Mouse (Mus musculus) bone marrow macrophage, adult 2 months (primary cell): ENCODE measurements at regions not wholly inside any gene's neighbourhood (a gene's known extent, or its start where the extent isn't known, plus 50 kb on each side); places are given as distances from the start of the nearest gene placed in this dataset.

Source experiments
- CTCF ChIP-seq: IDR thresholded peaks from 2 replicates; pipeline ENCODE4 v1.5.1; 2012; ENCODE audit warnings: low read depth, mild to moderate bottlenecking, low read length, moderate library complexity
- POLR2A ChIP-seq: IDR thresholded peaks from 2 replicates; pipeline ENCODE4 v1.6.1; 2012; ENCODE audit warnings: mild to moderate bottlenecking, low read depth, low read length, borderline replicate concordance

- TF ChIP-seq POLR2A, result no peak
- no peak for TF ChIP-seq CTCF
Measured at GRCm38 (mm10) chr6:135520868-135521267, 158.5 kb downstream of the Emp1 start.
